Mouse (Mus musculus): ENCODE results near the gene Usp10.

GRCm38 (mm10) chr8:119943616-119944015 is 33.5 kb downstream of the Usp10 start:
- TF ChIP-seq CTCF (IDR thresholded peaks at IDR 0.05; ENCODE audit: borderline replicate concordance, extremely low read depth, insufficient read depth, insufficient read length) = no peak
- no peak for TF ChIP-seq POLR2A (IDR thresholded peaks at IDR 0.05; ENCODE audit: borderline replicate concordance, extremely low read depth, insufficient read depth, insufficient read length, poor library complexity, severe bottlenecking)

Measured in brain, embryonic 14.5 days (tissue).